Comparison of ENCODE assay signal across 9 mouse cellular contexts in genomic region chr17:37196845-37197724, GRCm38 (mm10). TPM values are rescaled to one million over a fixed set of nuclear protein-coding genes. Genes with fewer than 3 reads are reported as not detected.
DNase-seq lines count a peak whose midpoint lies in the region; ATAC-seq and TF ChIP-seq lines count a peak whose summit lies in the region.
"Had no signal": no experiment of that assay in that cellular context is flagged by ENCODE, and none has a peak within 500 bp of the region (broad histone marks: within the 10 kb centered on the region; RNA-seq: fewer than 3 reads in every experiment).

No protein-coding gene starts in this region.

- no peaks in the 10 kb centered on the region for H3K9me3 ChIP-seq in forebrain, postnatal 0 days (ENCODE audit: low read length)
- no peaks in the 10 kb centered on the region for H3K9me3 ChIP-seq in kidney, embryonic 15.5 days (replicated peaks)
- H3K9me3 ChIP-seq in stomach, postnatal 0 days (ENCODE audit: control insufficient read depth, low read length) = no peaks in the 10 kb centered on the region

- H3K27me3 ChIP-seq in forebrain, postnatal 0 days (ENCODE audit: insufficient read depth, low read length) = peaks cover 18% of the 10 kb centered on the region
- H3K27me3 ChIP-seq in kidney, embryonic 15.5 days = peaks cover 70% of the 10 kb centered on the region
- no peaks in the 10 kb centered on the region; the same call in 1 of the 2 replicates for H3K27me3 ChIP-seq in stomach, postnatal 0 days (ENCODE audit: control insufficient read depth, insufficient read depth, low read length)

- DNase-seq in layer of hippocampus, adult 2 months (ENCODE audit: low spot score in 2 of 2) = no peak
- no peak for DNase-seq in layer of hippocampus, adult 11-12 months (ENCODE audit: low spot score)
- DNase-seq in brain, embryonic 14.5 days (ENCODE audit: low read depth) = peak; percentile 65
- DNase-seq in forebrain, postnatal 0 days = peak; percentile 32
- peak; percentile 63 for DNase-seq in mesoderm, embryonic 11.5 days (ENCODE audit: low read depth, low spot score)
- peak; percentile 28 for DNase-seq in stomach, postnatal 0 days (ENCODE audit: low spot score)
- no peak for DNase-seq in lung, adult 18-20 months

- WGBS in forebrain, postnatal 0 days = 1% methylated on average over 77 of the region's 77 CpGs
- WGBS in kidney, embryonic 15.5 days = under 1% methylated on average over 77 of the region's 77 CpGs
- WGBS in stomach, postnatal 0 days = 1% methylated on average over 76 of the region's 77 CpGs

- H3K36me3 ChIP-seq in forebrain, postnatal 0 days (ENCODE audit: insufficient read depth) = no peaks in the 10 kb centered on the region
- H3K36me3 ChIP-seq in kidney, embryonic 15.5 days = no peaks in the 10 kb centered on the region
- no peaks in the 10 kb centered on the region for H3K36me3 ChIP-seq in stomach, postnatal 0 days (ENCODE audit: control insufficient read depth, insufficient read depth, low read length)

- peak; percentile 8; the same call in 1 of the 2 replicates for TF ChIP-seq CTCF in layer of hippocampus, adult 2 months (conservative IDR thresholded peaks at IDR 0.05)
- no peak for TF ChIP-seq CTCF in brain, embryonic 14.5 days (IDR thresholded peaks at IDR 0.05; ENCODE audit: borderline replicate concordance, extremely low read depth, insufficient read depth, insufficient read length)
- TF ChIP-seq CTCF in forebrain, postnatal 0 days (IDR thresholded peaks at IDR 0.05; ENCODE audit: low read depth) = no peak; the same call in none of the 2 replicates
- TF ChIP-seq CTCF in stomach, postnatal 0 days (IDR thresholded peaks at IDR 0.05; ENCODE audit: low read depth) = peak; percentile 27; the same call in 1 of the 2 replicates

- ATAC-seq in forebrain, postnatal 0 days = peak; percentile 90
- ATAC-seq in kidney, embryonic 15.5 days (replicated peaks; ENCODE audit: low FRiP score) = peak; percentile 93
- ATAC-seq in stomach, postnatal 0 days (ENCODE audit: low FRiP score, low TSS enrichment) = peak; percentile 61

- no peak for TF ChIP-seq EP300 in stomach, postnatal 0 days (optimal IDR thresholded peaks at IDR 0.05)

- no peaks in the 10 kb centered on the region for H3K4me1 ChIP-seq in forebrain, postnatal 0 days (ENCODE audit: insufficient read depth)
- H3K4me1 ChIP-seq in kidney, embryonic 15.5 days = peaks cover 11% of the 10 kb centered on the region; the same call in 1 of the 2 replicates
- H3K4me1 ChIP-seq in stomach, postnatal 0 days (replicated peaks; ENCODE audit: control insufficient read depth, insufficient read depth) = no peaks in the 10 kb centered on the region

- H3K27ac ChIP-seq in layer of hippocampus, adult 2 months = no peak overlapping the region
- 0 out of 2 replicates have a peak overlapping the region, but pooled peaks have one; percentile 29 for H3K27ac ChIP-seq in forebrain, postnatal 0 days (ENCODE audit: low read depth, low read length)
- H3K27ac ChIP-seq in kidney, embryonic 15.5 days = no peak overlapping the region
- H3K27ac ChIP-seq in stomach, postnatal 0 days (replicated peaks) = no peak overlapping the region

- no peak for TF ChIP-seq POLR2A in brain, embryonic 14.5 days (IDR thresholded peaks at IDR 0.05; ENCODE audit: borderline replicate concordance, extremely low read depth, insufficient read depth, insufficient read length, poor library complexity, severe bottlenecking)

- peak overlapping the region; percentile 58 for H3K4me3 ChIP-seq in layer of hippocampus, adult 2 months
- peak overlapping the region; percentile 51 for H3K4me3 ChIP-seq in forebrain, postnatal 0 days (ENCODE audit: low read depth, low read length)
- peak overlapping the region; percentile 48 for H3K4me3 ChIP-seq in kidney, embryonic 15.5 days (replicated peaks)
- peak overlapping the region; percentile 44 for H3K4me3 ChIP-seq in stomach, postnatal 0 days (ENCODE audit: low read depth, low read length)

- H3K4me2 ChIP-seq in forebrain, postnatal 0 days (ENCODE audit: low read depth) = peak overlapping the region; percentile 94
- peak overlapping the region; percentile 87 for H3K4me2 ChIP-seq in kidney, embryonic 15.5 days
- peak overlapping the region; percentile 79 for H3K4me2 ChIP-seq in stomach, postnatal 0 days (replicated peaks; ENCODE audit: low read depth)

- peak overlapping the region; percentile 51 for H3K9ac ChIP-seq in forebrain, postnatal 0 days
- H3K9ac ChIP-seq in kidney, embryonic 15.5 days = no peak overlapping the region
- peak overlapping the region; percentile 51; the same call in 1 of the 2 replicates for H3K9ac ChIP-seq in stomach, postnatal 0 days (ENCODE audit: low read length)

RNA-seq across cellular contexts. Expression of gene Ubd, which starts 3.4 kb away (rescaled TPM):
- total RNA-seq in layer of hippocampus, adult 2 months (2021) = not detected
- polyA plus RNA-seq in brain, embryonic 14.5 days (2012; rRNA removed) = not detected in 2 replicates
- total RNA-seq in forebrain, postnatal 0 days (2014; rRNA removed) = not detected in 2 replicates
- not detected in 2 replicates for polyA plus RNA-seq in forebrain, postnatal 0 days (2015; fragmentation: Nextera tagmentation; extraction: Ambion mirVana)
- polyA plus RNA-seq in kidney, embryonic 15.5 days (2015; fragmentation: Nextera tagmentation; extraction: Ambion mirVana) = not detected in 2 replicates
- 0.15 and 0.27 TPM in 2 replicates for polyA plus RNA-seq in stomach, postnatal 0 days (2015; fragmentation: Nextera tagmentation; extraction: Ambion mirVana)
- total RNA-seq: left cerebral cortex, postnatal 14 days had no signal

RNA-seq across cellular contexts. Expression of gene Olfr94, which starts 3.7 kb away (rescaled TPM):
- not detected for total RNA-seq in layer of hippocampus, adult 2 months (2021)
- polyA plus RNA-seq in brain, embryonic 14.5 days (2012; rRNA removed) = not detected in 2 replicates
- total RNA-seq in forebrain, postnatal 0 days (2014; rRNA removed) = not detected in 2 replicates
- not detected in 2 replicates for polyA plus RNA-seq in forebrain, postnatal 0 days (2015; fragmentation: Nextera tagmentation; extraction: Ambion mirVana)
- not detected in 2 replicates for polyA plus RNA-seq in kidney, embryonic 15.5 days (2015; fragmentation: Nextera tagmentation; extraction: Ambion mirVana)
- 0.16 and 0.19 TPM in 2 replicates for polyA plus RNA-seq in stomach, postnatal 0 days (2015; fragmentation: Nextera tagmentation; extraction: Ambion mirVana)
- total RNA-seq: left cerebral cortex, postnatal 14 days had no signal

RNA-seq across cellular contexts. Expression of gene Olfr95, which starts 15.8 kb away (rescaled TPM):
- total RNA-seq in layer of hippocampus, adult 2 months (2021) = not detected
- 0.03 and 0.05 TPM in 2 replicates for polyA plus RNA-seq in brain, embryonic 14.5 days (2012; rRNA removed)
- 0.05 TPM in 1 of 2 replicates, not detected in the other for total RNA-seq in forebrain, postnatal 0 days (2014; rRNA removed)
- polyA plus RNA-seq in forebrain, postnatal 0 days (2015; fragmentation: Nextera tagmentation; extraction: Ambion mirVana) = not detected in 2 replicates
- not detected in 2 replicates for polyA plus RNA-seq in kidney, embryonic 15.5 days (2015; fragmentation: Nextera tagmentation; extraction: Ambion mirVana)
- not detected in 2 replicates for polyA plus RNA-seq in stomach, postnatal 0 days (2015; fragmentation: Nextera tagmentation; extraction: Ambion mirVana)
- total RNA-seq: left cerebral cortex, postnatal 14 days had no signal

RNA-seq across cellular contexts. Expression of gene Olfr96, which starts 22.9 kb away (rescaled TPM):
- total RNA-seq in layer of hippocampus, adult 2 months (2021) = not detected
- not detected in 2 replicates for polyA plus RNA-seq in brain, embryonic 14.5 days (2012; rRNA removed)
- total RNA-seq in forebrain, postnatal 0 days (2014; rRNA removed) = not detected in 2 replicates
- polyA plus RNA-seq in forebrain, postnatal 0 days (2015; fragmentation: Nextera tagmentation; extraction: Ambion mirVana) = not detected in 2 replicates
- polyA plus RNA-seq in kidney, embryonic 15.5 days (2015; fragmentation: Nextera tagmentation; extraction: Ambion mirVana) = not detected in 2 replicates
- polyA plus RNA-seq in stomach, postnatal 0 days (2015; fragmentation: Nextera tagmentation; extraction: Ambion mirVana) = not detected in 2 replicates
- total RNA-seq: left cerebral cortex, postnatal 14 days had no signal

RNA-seq across cellular contexts. Expression of gene Olfr93, which starts 35.8 kb away (rescaled TPM):
- not detected for total RNA-seq in layer of hippocampus, adult 2 months (2021)
- not detected in 2 replicates for polyA plus RNA-seq in brain, embryonic 14.5 days (2012; rRNA removed)
- total RNA-seq in forebrain, postnatal 0 days (2014; rRNA removed) = not detected in 2 replicates
- not detected in 2 replicates for polyA plus RNA-seq in forebrain, postnatal 0 days (2015; fragmentation: Nextera tagmentation; extraction: Ambion mirVana)
- not detected in 2 replicates for polyA plus RNA-seq in kidney, embryonic 15.5 days (2015; fragmentation: Nextera tagmentation; extraction: Ambion mirVana)
- not detected in 2 replicates for polyA plus RNA-seq in stomach, postnatal 0 days (2015; fragmentation: Nextera tagmentation; extraction: Ambion mirVana)
- total RNA-seq: left cerebral cortex, postnatal 14 days had no signal

Comparison
In these comparisons a context has a peak if more than half of its experiments do, and no peak if none do; other contexts are left out.
1. DNase-seq: peak in brain, embryonic 14.5 days (single experiment), forebrain, postnatal 0 days (single experiment), mesoderm, embryonic 11.5 days (single experiment) and stomach, postnatal 0 days (single experiment); none in layer of hippocampus, adult 2 months (0 of 2), layer of hippocampus, adult 11-12 months (single experiment) and lung, adult 18-20 months (0 of 2).
2. CTCF ChIP-seq: peak in layer of hippocampus, adult 2 months (single experiment) and stomach, postnatal 0 days (single experiment); none in brain, embryonic 14.5 days (single experiment) and forebrain, postnatal 0 days (single experiment).
3. Peak in every context shown above with its lines, with median percentiles within 50 percentile points of each other: H3K4me3 ChIP-seq, ATAC-seq and H3K4me2 ChIP-seq.